Mouse (Mus musculus): ENCODE measurements around the gene Tomm22.

Gene Tomm22

DNA sequence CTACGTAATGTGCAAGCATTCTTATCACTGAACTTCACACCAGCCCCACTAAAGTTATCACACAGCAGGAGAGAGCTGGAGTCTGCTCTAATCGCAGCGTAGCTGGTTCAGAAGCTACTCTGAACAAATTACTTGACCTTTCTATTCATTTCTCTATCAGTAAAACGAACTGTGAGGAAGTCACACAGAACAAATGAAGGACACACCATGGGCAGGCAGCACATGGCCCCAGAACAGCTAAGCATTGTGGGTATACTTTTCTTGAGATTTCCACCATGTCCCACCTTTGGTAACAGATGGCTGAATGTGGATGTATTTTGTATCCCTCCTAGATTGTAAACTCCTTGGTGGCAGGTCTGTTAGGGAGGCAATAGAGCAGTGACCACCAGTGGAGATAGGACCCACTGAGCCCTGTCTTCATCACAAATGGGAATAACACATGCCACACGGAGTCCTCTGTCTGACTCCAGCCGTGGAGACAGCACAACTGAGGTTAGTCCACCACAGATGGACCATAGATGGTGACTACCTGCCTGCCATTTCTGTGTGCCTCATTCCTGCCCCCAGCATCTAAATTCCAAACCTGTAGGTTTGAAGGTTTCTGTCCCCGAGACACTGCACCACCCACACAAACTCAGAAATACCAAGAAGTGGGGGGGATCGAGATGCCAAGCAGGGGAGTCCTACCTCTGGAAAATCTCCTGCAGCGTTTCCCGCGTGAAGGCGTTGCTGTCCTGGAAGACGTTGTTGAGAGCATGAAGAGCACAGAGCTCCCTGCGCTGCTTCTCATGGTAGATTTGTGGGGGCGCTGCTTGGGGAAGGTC, 15.6 kb downstream of the Tomm22 start:
- peak; percentile 65 for DNase-seq

- no peak for DNase-seq
These were observed 16.5 kb downstream of the Tomm22 start for GRCm38 (mm10) chr15:79687175-79687574.

GRCm38 (mm10) chr15:79687646-79688267, 17.1 kb downstream of the Tomm22 start, which contains the start of gene Josd1:
TSS of gene Josd1 (minus strand) at chr15:79687919.
- DNase-seq = peak; percentile 97

DNA sequence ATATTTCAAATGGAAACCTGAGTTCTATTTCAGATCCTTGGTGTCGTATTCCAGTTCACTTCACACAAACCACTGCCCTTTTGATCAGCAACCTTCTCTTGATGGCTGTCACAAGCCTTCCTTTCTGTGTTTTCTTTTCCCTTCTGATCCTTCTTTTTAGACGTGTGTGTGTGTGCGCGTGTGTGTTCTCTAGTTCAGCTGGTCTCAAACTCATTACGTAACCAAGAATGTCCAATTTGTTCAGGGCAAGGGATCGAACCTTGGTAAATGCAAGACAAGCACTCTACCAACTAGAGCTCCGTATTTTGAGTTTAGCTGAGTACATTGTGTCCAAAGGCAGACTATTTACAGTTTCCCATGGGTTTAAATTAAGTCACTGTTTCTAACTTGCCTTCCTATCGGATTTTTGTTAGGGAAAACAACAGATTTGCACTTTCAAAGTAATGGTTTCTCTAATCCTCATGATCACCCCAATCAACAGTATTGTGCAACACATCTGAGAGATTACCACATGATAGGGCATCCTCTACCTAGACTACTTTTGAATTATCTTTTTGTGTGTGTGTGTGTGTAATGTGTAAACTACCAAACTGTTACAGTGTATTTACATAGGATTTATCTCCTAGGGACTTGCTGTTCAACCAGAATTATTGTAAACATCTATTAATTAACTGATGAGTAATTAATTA, 17.8 kb downstream of the Tomm22 start:
- DNase-seq = no peak

DNA sequence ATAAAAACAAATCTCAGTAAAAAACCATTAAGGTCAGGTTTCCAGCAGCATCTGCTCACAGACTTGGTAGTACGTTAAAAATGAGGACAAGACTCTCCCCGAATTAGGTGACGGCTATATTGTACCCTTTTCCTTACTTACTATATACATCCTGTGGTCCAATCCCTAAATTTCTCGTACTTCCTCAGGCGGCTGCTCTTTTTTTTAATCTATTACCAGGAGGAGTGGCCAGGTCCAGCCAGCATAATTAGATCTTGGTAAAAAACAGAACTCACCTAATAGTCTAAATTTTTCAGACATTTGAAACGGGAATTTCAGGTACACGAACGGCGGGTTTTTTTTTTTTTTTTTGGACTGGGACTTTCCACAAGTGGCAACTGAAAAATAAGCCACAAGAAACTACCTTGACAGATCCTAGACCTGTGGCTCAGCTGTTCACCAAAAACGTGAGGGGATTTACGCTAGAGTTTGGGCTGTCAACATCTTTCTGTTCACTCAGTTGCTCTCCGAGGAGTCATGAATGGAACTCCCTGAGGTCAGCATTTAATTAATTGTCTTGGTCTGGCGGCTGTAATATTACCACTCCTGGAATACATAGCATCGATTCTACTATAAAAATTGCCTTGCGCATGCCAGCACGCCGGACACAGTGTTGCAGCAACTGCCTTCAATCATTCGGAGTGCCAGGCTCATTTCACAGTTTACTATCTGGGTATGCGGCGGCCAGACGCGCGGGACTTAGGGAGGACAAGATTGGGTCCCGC, 19.2 kb downstream of the Tomm22 start:
- DNase-seq = no peak

GRCm38 (mm10) chr15:79690426-79691022, 19.9 kb downstream of the Tomm22 start, which contains the start of gene Gtpbp1:
TSS of gene Gtpbp1 (plus strand) at chr15:79690845.
- DNase-seq = peak; percentile 97

GRCm38 (mm10) chr15:79691023-79691508, 20.4 kb downstream of the Tomm22 start:
- peak; percentile 56 for DNase-seq

DNA sequence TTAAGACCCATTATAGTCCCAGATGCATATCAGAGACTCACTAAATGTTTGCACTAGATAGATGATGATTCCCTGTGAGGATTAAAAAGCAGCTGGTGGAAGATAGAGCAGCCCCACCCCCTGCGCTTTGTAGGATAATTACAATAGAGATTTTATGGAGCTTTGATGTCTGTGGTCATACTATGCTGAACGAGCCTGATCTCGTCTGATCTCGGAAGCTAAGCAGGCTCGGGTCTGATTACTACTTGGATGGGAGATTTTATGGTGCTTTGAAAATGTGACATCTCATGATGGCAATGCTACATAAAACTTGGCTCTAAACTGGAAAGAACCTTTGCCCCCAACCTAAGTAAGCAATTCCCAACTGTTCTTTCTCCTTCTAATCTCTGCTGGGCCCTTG, 21.7 kb downstream of the Tomm22 start:
- no peak for DNase-seq

- no peak for DNase-seq
These were observed 23.1 kb downstream of the Tomm22 start for GRCm38 (mm10) chr15:79693740-79694139.

DNA sequence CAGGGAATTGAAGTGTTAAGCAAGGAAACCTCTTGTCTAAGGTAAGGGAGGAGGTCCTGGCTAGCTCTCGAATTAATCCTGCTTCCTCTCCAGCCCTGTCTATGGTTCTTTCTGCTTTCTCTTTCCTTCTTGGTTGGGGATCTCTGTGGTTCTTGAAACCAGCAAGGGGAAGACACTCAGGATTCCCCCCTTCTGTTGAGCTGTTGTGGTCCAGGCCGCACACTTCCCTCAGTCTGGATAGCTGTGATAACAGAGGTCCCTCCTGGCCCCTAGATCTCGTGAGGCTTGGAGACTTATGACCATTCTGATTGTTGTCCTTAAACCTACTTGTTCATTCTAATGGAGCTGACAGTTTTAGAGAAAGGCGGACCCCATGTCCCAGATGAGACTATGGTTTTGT, 23.9 kb downstream of the Tomm22 start:
- peak; percentile 82 for DNase-seq

DNA sequence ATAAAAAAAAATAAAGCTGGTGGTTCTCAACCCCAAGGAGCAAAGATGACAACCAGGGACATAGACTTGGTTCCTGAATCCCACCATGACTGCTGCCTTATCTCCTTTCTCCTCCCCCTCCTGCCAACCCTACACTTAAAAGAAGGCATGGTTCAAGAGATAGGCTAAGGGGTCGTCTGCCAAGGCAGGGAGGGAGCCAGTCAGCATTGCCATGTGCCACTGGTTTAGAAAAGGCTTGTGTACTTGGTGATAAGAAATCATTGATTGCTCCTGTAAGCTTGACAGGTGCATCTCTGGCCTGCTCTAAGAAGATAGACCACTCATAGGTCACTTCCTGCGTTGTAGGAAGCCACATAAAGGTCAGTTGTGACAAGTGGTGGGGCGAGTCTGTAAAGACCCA, 24.9 kb downstream of the Tomm22 start:
- DNase-seq = peak; percentile 70

- no peak for DNase-seq
These were observed 25.8 kb downstream of the Tomm22 start for GRCm38 (mm10) chr15:79696508-79696907.

DNA sequence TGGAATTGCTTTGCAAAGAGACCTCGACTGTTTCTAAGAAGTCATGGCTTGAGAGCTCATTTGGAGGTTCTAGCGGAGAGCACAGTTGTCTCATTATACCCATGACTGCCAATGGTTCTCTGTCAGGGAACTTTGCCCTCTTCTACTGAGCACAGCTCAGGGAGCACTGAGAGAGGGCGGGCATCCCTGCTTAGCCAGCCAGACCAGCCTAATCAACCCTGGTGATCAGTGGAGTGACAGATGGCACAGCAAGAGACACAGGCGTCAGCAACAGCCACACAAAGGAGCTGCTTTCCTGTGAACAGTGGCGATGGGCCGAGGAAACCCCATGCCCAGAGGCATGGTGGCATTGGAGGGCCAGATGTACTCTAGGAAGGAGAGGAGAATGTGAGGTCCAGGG, 26.4 kb downstream of the Tomm22 start:
- DNase-seq = no peak

- DNase-seq = no peak
These were observed 27.0 kb downstream of the Tomm22 start for GRCm38 (mm10) chr15:79697558-79698187.

GRCm38 (mm10) chr15:79706603-79707214, 36.0 kb downstream of the Tomm22 start:
- no peak for DNase-seq

GRCm38 (mm10) chr15:79708229-79708822, 37.7 kb downstream of the Tomm22 start:
- DNase-seq = no peak

GRCm38 (mm10) chr15:79715646-79716045, 45.0 kb downstream of the Tomm22 start:
- DNase-seq = no peak

DNA sequence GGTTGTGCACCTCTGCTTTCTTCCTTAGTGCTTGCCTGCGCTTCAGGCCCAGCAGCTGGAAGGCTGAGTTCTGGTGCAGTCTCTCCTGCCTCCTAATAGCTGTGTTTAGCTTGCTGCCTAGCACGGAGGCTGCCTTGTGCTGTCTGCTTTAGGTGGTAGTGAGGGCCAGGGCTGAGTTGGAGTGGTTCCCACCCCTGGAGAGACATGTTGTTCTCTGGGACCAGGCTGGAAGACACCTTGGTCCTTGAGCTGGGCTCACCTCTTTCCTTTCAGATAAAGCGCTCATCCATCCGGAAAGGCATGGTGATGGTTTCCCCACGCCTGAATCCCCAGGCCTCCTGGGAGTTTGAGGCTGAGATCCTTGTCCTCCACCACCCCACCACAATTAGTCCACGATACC, 46.0 kb downstream of the Tomm22 start:
- no peak for DNase-seq

DNA sequence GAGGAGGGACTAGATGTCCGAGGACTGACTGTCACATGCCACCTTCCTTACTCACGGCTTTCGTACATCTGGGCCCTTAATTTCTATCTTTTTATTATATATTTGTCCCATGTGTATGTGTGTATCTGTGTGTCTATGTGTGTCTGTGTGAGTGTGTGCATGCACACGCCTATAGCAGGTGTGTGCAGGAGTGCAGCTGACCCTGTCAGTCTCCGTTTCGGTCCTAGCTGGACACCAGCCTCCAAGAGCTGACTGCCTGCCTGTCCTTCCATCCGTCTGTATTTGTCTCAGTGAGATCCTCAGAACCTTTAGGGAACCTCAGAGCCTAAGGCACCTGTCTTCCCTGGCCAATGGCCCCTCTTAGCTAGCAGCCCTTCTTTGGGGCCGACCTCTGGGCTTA, 49.6 kb downstream of the Tomm22 start:
- DNase-seq = no peak

DNA sequence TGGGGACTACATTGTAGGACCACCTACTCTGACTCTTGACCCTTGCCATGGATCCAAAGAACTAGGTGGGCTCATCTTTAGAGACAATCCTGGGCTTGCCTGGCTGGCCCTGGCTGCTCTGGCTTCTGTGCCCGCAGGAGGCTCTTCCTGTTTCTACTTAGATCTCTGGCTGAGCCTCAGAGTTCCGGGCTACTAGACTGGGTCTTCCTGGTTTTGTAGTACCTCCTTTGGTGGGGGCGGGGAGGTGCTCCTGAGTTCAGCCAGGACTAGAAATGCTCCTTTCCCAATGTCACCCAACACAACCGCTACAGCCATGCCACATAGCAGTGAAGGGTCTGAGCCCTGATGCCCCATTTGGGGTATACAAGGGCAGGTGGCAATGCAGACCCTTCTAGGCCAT, 50.1 kb downstream of the Tomm22 start:
- no peak for DNase-seq

Measured in liver (tissue).